Mouse (Mus musculus) activated CD4-positive, CD25-positive, alpha-beta regulatory T cell (primary cell): Measurements from ENCODE around the gene Pold3. TPM values are rescaled to one million over a fixed set of nuclear protein-coding genes. Genes with fewer than 3 reads are reported as not detected.

Experiments used
- polyA plus RNA-seq, 2 experiments: library from polyadenylated mRNA; unstranded; fragments of 100-300 nt; shearing (Covaris generic); gene quantifications; one replicate each; pipeline ENCODE4 v1.2.1; 2017

The Pold3 gene
- 10 to 100 TPM; 36.4 to 45.9 TPM for polyA plus RNA-seq

GRCm38 (mm10) chr7:100121376-100121789 is at the start of gene Pold3:
TSS of gene Pold3 (minus strand) at chr7:100121565.

GRCm38 (mm10) chr7:100159105-100159841 is 37.9 kb upstream of the Pold3 start, which contains the start of gene Lipt2:
TSS of gene Lipt2 (plus strand) at chr7:100159277.

Other genes with a start within 250 kb of the Pold3 start
- gene Rnf169, start 141.1 kb downstream of the Pold3 start, polyA plus RNA-seq, result 10 to 100 TPM in 1 of 2 experiments, 1 to 10 TPM in 1; 6.8 to 11.0 TPM
- under 1 TPM in 1 of 2 experiments, not detected in 1; 0.29 TPM for gene Chrdl2, start 115.4 kb downstream of the Pold3 start, polyA plus RNA-seq
- gene Lipt2, start 37.7 kb upstream of the Pold3 start, polyA plus RNA-seq, result 1 to 10 TPM; 1.6 to 4.1 TPM
- gene Kcne3, start 54.9 kb upstream of the Pold3 start, polyA plus RNA-seq, result under 1 TPM in 1 of 2 experiments, not detected in 1; 0.22 TPM
- 1 to 10 TPM; 2.1 to 4.7 TPM for gene Pgm2l1, start 105.8 kb upstream of the Pold3 start, polyA plus RNA-seq
- under 1 TPM in 1 of 2 experiments, not detected in 1; 0.18 TPM for gene P4ha3, start 164.0 kb upstream of the Pold3 start, polyA plus RNA-seq